Mouse (Mus musculus) c-Kit-negative CD71-positive TER-119-positive erythroid progenitor cells, embryonic 14.5 days (primary cell): Measurements from ENCODE around the gene Dync1i1.

Experiments used
- DNase-seq: peaks from one replicate; pipeline ENCODE4 v3.0.0-alpha.2; 2013; ENCODE audit warnings: low read depth, low spot score

Gene Dync1i1

GRCm38 (mm10) chr6:5966806-5967445 is 241.5 kb downstream of the Dync1i1 start:
- no peak for DNase-seq

GRCm38 (mm10) chr6:5967545-5967944 is 242.1 kb downstream of the Dync1i1 start:
- DNase-seq: no peak

- DNase-seq: no peak
Observed at GRCm38 (mm10) chr6:5969613-5970012, 244.2 kb downstream of the Dync1i1 start.

- no peak for DNase-seq
Observed at GRCm38 (mm10) chr6:5976241-5976640, 250.8 kb downstream of the Dync1i1 start.

- no peak for DNase-seq
Observed at GRCm38 (mm10) chr6:5977238-5977920, 251.9 kb downstream of the Dync1i1 start.

GRCm38 (mm10) chr6:5991243-5991642 is 265.8 kb downstream of the Dync1i1 start:
- no peak for DNase-seq

GRCm38 (mm10) chr6:5991817-5992755 is 266.6 kb downstream of the Dync1i1 start:
- no peak for DNase-seq

- no peak for DNase-seq
Observed at GRCm38 (mm10) chr6:5993056-5993455, 267.6 kb downstream of the Dync1i1 start.

GRCm38 (mm10) chr6:5997535-5997934 is 272.1 kb downstream of the Dync1i1 start:
- DNase-seq: no peak

- no peak for DNase-seq
Observed at GRCm38 (mm10) chr6:6002061-6002460, 276.6 kb downstream of the Dync1i1 start.

- DNase-seq: no peak
Observed at GRCm38 (mm10) chr6:6004756-6005485, 279.5 kb downstream of the Dync1i1 start.

GRCm38 (mm10) chr6:6005762-6006431 is 280.5 kb downstream of the Dync1i1 start:
- DNase-seq: no peak

- DNase-seq: no peak
Observed at GRCm38 (mm10) chr6:6011364-6011763, 285.9 kb downstream of the Dync1i1 start.

GRCm38 (mm10) chr6:6015616-6016015 is 290.2 kb downstream of the Dync1i1 start:
- no peak for DNase-seq

GRCm38 (mm10) chr6:6016931-6017330 is 291.5 kb downstream of the Dync1i1 start:
- DNase-seq: no peak

GRCm38 (mm10) chr6:6023976-6024375 is 298.5 kb downstream of the Dync1i1 start:
- DNase-seq: no peak

- no peak for DNase-seq
Observed at GRCm38 (mm10) chr6:6027664-6028063, 302.2 kb downstream of the Dync1i1 start.

GRCm38 (mm10) chr6:6038773-6039550 is 313.5 kb downstream of the Dync1i1 start:
- no peak for DNase-seq

GRCm38 (mm10) chr6:6046729-6047424 is 321.4 kb downstream of the Dync1i1 start:
- no peak for DNase-seq

GRCm38 (mm10) chr6:6052696-6053095 is 327.3 kb downstream of the Dync1i1 start:
- no peak for DNase-seq
